Mouse (Mus musculus) embryonic facial prominence, embryonic 13.5 days (tissue): ENCODE measurements around the gene Abcg4. TPM values are rescaled to one million over a fixed set of nuclear protein-coding genes. Genes with fewer than 3 reads are reported as not detected.

Experiments
- ATAC-seq: fragments of 200-750 bp; cut with Nextera tagmentation; 2 replicates; pipeline ENCODE4 v1.8.0; 2017; ENCODE audit warnings: low read depth; ENCODE audit not compliant: insufficient number of reproducible peaks, insufficient read depth, low FRiP score, low TSS enrichment
- H3K27ac ChIP-seq: fragments of 300-500 bp; sonication (generic); 2 replicates; pipeline ENCODE4 v1.5.1; 2015; ENCODE audit warnings: moderate library complexity, mild to moderate bottlenecking, inconsistent platforms
- H3K27me3 ChIP-seq: fragments of 300-500 bp; sonication (generic); 2 replicates; pipeline ENCODE4 v1.6.1; 2015; ENCODE audit warnings: mild to moderate bottlenecking, inconsistent platforms
- H3K36me3 ChIP-seq: fragments of 300-500 bp; sonication (generic); 2 replicates; pipeline ENCODE4 v1.6.1; 2015; ENCODE audit warnings: mild to moderate bottlenecking, inconsistent platforms
- H3K4me1 ChIP-seq: fragments of 300-500 bp; sonication (generic); 2 replicates; pipeline ENCODE4 v1.6.1; 2015; ENCODE audit warnings: inconsistent platforms
- H3K4me2 ChIP-seq: fragments of 300-500 bp; sonication (generic); 2 replicates; pipeline ENCODE4 v1.6.1; 2015; ENCODE audit warnings: moderate library complexity, mild to moderate bottlenecking, inconsistent platforms
- H3K4me3 ChIP-seq: fragments of 300-500 bp; sonication (generic); 2 replicates; pipeline ENCODE4 v1.5.1; 2015; ENCODE audit warnings: mild to moderate bottlenecking, inconsistent platforms
- H3K9ac ChIP-seq: fragments of 300-500 bp; sonication (generic); 2 replicates; pipeline ENCODE4 v1.6.1; 2015; ENCODE audit warnings: mild to moderate bottlenecking, inconsistent platforms
- H3K9me3 ChIP-seq: fragments of 300-500 bp; sonication (generic); 2 replicates; pipeline ENCODE4 v1.6.1; 2016; ENCODE audit warnings: inconsistent platforms
- WGBS: fragments of 180-500 bp; shearing (Covaris S2); methylation state at CpG from one replicate; pipeline ENCODE4 v1.1.7; 2015; ENCODE audit warnings: mixed read lengths; 5-methylcytosine and 5-hydroxymethylcytosine counted together
- polyA plus RNA-seq: library from polyadenylated mRNA; unstranded; fragments of >200 nt; fragmentation: Nextera tagmentation; extraction: Ambion mirVana; gene quantifications from 2 replicates; pipeline ENCODE4 v1.2.1, GENCODE M21; 2015

The Abcg4 gene
- polyA plus RNA-seq, 1 experiment from 2014 or later: 6.1 TPM

GRCm38 (mm10) chr9:44318826-44319095, 30.3 kb upstream of the Abcg4 start:
- peaks cover 31% of the 10 kb centered on the region for H3K36me3 ChIP-seq
- peaks cover 27% of the 10 kb centered on the region for H3K4me1 ChIP-seq
- peak overlapping the region; percentile 84 for H3K4me3 ChIP-seq
- peak overlapping the region; percentile 94 for H3K4me2 ChIP-seq
- no peak for ATAC-seq
- peak overlapping the region; percentile 88 for H3K9ac ChIP-seq
- H3K27me3 ChIP-seq: no peaks in the 10 kb centered on the region
- H3K27ac ChIP-seq: no peak overlapping the region
- WGBS: 23% methylated on average over 3 of the region's 3 CpGs
- no peaks in the 10 kb centered on the region for H3K9me3 ChIP-seq

DNA sequence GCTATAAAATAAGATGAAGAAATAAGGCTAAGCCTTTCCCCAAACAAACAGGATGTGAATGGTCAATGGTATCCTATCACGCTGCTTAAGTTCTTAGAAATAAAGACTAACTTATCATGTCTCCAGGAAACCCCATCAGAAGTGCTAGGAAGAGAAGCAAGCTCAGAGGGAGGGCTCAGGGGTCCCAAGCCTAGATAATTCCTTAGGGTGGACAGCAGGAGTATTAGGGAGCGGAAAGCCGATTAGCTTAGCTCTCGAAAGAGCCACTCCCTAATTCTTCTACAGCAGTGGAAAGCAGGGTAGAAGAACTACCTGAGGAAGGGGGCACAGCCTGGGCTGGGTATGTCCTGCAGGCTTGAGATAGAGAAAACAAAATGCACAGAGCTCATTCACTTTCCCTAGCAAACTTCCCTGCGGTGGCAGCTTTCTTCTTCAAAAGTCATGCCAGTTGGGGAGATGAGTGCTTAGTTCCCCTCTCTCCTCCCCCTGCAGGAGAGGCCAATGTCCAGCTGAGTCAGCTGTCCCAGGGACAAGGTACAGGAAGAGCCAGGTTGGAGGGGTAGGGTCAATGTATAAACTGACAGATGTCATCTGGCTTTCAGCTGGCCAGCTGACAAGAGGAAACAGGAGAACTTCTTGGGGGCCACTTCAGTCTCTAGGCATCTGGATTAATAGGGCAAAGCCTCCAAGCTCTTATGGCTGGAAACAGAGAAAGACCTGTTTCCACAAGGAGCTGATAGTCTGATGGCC, 29.8 kb upstream of the Abcg4 start:
- H3K27ac ChIP-seq: no peak overlapping the region
- no peak for ATAC-seq
- peak overlapping the region; percentile 88 for H3K9ac ChIP-seq
- WGBS: 66% methylated on average over 5 of the region's 5 CpGs
- H3K4me1 ChIP-seq: peaks cover 27% of the 10 kb centered on the region
- peak overlapping the region; percentile 94 for H3K4me2 ChIP-seq
- H3K27me3 ChIP-seq: no peaks in the 10 kb centered on the region
- H3K36me3 ChIP-seq: peaks cover 36% of the 10 kb centered on the region
- peak overlapping the region; percentile 84 for H3K4me3 ChIP-seq
- no peaks in the 10 kb centered on the region for H3K9me3 ChIP-seq

DNA sequence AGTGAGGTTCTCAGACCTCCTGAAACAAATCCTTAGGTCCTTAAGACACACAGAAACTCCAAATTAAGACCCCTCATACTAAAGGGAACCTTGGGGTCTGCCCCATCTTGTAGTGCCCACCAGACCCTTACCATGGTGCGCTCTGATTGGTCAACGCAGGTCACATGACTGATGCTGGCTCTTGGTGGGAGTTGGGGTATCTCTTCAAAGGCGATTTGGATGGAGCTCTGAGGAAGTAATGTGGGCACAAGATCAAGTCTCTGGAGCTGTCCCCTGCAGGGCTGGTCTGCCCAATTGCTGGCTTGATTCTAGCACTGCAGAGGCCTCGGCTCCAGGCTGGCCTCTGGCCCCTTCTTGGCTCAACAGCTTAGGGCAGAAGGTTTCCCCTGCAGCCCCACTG, 29.0 kb upstream of the Abcg4 start:
- no peak for ATAC-seq
- no peak overlapping the region for H3K27ac ChIP-seq

GRCm38 (mm10) chr9:44314910-44315309, 26.5 kb upstream of the Abcg4 start:
- 95% methylated on average over 18 of the region's 18 CpGs for WGBS
- H3K4me2 ChIP-seq: no peak overlapping the region
- H3K27me3 ChIP-seq: peaks cover 7% of the 10 kb centered on the region; the same call in 1 of the 2 replicates
- no peak for ATAC-seq
- no peaks in the 10 kb centered on the region for H3K9me3 ChIP-seq
- peaks cover 55% of the 10 kb centered on the region for H3K36me3 ChIP-seq
- H3K9ac ChIP-seq: no peak overlapping the region
- H3K27ac ChIP-seq: no peak overlapping the region
- H3K4me3 ChIP-seq: no peak overlapping the region
- H3K4me1 ChIP-seq: peaks cover 29% of the 10 kb centered on the region

More for the DNA sequence above, 29.0 kb upstream of the Abcg4 start:
- Histone ChIP-seq H3K9ac (no peak overlapping the region), H3K27me3 (no peaks in the 10 kb centered on the region), H3K36me3 (peaks cover 44% of the 10 kb centered on the region), H3K4me3 (no peak overlapping the region), H3K9me3 (no peaks in the 10 kb centered on the region), H3K4me1 (peaks cover 27% of the 10 kb centered on the region), H3K4me2 (0 out of 2 replicates have a peak overlapping the region, but pooled peaks have one; percentile 94)
- WGBS: 73% methylated on average over 4 of the region's 4 CpGs

GRCm38 (mm10) chr9:44314257-44314547, 25.8 kb upstream of the Abcg4 start:
- no peak overlapping the region for H3K27ac ChIP-seq
- ATAC-seq: no peak

DNA sequence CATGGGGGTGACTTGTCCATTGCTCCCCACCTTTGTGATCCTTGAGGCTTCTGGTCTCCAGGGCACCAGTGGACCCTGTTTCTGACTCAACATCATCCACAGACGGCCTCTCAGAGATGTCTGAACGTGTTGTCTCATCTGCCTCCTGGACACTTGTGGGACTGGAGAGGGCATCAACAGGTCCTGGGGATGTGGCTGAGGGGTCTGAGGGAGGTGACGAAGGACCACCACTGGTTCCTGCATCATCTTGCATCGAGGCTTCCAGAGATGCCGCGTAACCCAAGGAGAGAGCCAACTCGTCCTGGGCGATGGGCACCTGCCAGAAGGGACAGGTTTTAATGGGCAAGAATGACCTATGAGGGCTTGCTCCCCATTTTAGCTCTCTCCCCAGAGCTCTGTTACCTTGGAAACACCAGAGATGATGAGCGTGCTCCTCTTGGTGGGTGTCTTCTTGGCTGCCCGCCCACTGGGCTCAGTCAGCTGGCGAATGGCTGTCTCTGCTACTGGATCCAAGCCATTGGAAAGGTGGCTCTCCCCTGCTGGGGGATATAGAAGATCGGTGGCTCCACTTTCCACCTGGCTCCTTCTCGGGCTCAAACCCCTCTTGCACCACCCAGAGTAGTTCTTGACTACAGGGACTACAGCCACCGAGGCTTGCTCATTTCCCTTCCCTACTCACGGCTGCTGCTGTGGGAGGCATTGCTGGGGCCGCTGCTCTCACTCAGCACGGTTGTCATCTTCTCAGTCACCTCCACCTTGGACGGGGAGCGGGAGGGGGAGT, 25.3 kb upstream of the Abcg4 start:
- Histone ChIP-seq H3K4me2 (no peak overlapping the region), H3K9ac (no peak overlapping the region), H3K4me1 (peaks cover 21% of the 10 kb centered on the region), H3K9me3 (no peaks in the 10 kb centered on the region), H3K36me3 (peaks cover 55% of the 10 kb centered on the region), H3K4me3 (no peak overlapping the region), H3K27ac (no peak overlapping the region), H3K27me3 (peaks cover 7% of the 10 kb centered on the region; the same call in 1 of the 2 replicates)
- 84% methylated on average over 19 of the region's 19 CpGs for WGBS
- no peak for ATAC-seq

More at GRCm38 (mm10) chr9:44314257-44314547, 25.8 kb upstream of the Abcg4 start:
- Histone ChIP-seq H3K9ac (no peak overlapping the region), H3K36me3 (peaks cover 55% of the 10 kb centered on the region), H3K27me3 (peaks cover 7% of the 10 kb centered on the region; the same call in 1 of the 2 replicates), H3K4me3 (no peak overlapping the region), H3K4me2 (no peak overlapping the region), H3K9me3 (no peaks in the 10 kb centered on the region), H3K4me1 (peaks cover 26% of the 10 kb centered on the region)
- WGBS: 79% methylated on average over 4 of the region's 4 CpGs

- H3K9ac ChIP-seq: peak overlapping the region; percentile 61
- no peak overlapping the region; the same call in 1 of the 2 replicates for H3K27ac ChIP-seq
- peaks cover 7% of the 10 kb centered on the region; the same call in 1 of the 2 replicates for H3K27me3 ChIP-seq
- 14% methylated on average over 27 of the region's 27 CpGs for WGBS
- ATAC-seq: no peak
- H3K4me3 ChIP-seq: no peak overlapping the region
- H3K36me3 ChIP-seq: peaks cover 50% of the 10 kb centered on the region
- H3K4me2 ChIP-seq: peak overlapping the region; percentile 31
- H3K4me1 ChIP-seq: peaks cover 9% of the 10 kb centered on the region; the same call in 1 of the 2 replicates
- no peaks in the 10 kb centered on the region for H3K9me3 ChIP-seq
Measured at GRCm38 (mm10) chr9:44311136-44312134, 23.0 kb upstream of the Abcg4 start.

GRCm38 (mm10) chr9:44310750-44311135, 22.3 kb upstream of the Abcg4 start:
- no peak overlapping the region; the same call in 1 of the 2 replicates for H3K27ac ChIP-seq
- no peak for ATAC-seq

GRCm38 (mm10) chr9:44309756-44310155, 21.3 kb upstream of the Abcg4 start:
- ATAC-seq: no peak
- WGBS: 49% methylated on average over 3 of the region's 3 CpGs
- Histone ChIP-seq H3K27me3 (peaks cover 7% of the 10 kb centered on the region; the same call in 1 of the 2 replicates), H3K9me3 (no peaks in the 10 kb centered on the region), H3K9ac (no peak overlapping the region), H3K36me3 (peaks cover 33% of the 10 kb centered on the region), H3K4me3 (no peak overlapping the region), H3K4me2 (no peak overlapping the region), H3K4me1 (peaks cover 11% of the 10 kb centered on the region), H3K27ac (no peak overlapping the region)

More at GRCm38 (mm10) chr9:44310750-44311135, 22.3 kb upstream of the Abcg4 start:
- H3K36me3 ChIP-seq: peaks cover 43% of the 10 kb centered on the region
- WGBS: 30% methylated on average over 10 of the region's 10 CpGs
- H3K27me3 ChIP-seq: peaks cover 7% of the 10 kb centered on the region; the same call in 1 of the 2 replicates
- no peaks in the 10 kb centered on the region for H3K9me3 ChIP-seq
- peaks cover 9% of the 10 kb centered on the region; the same call in 1 of the 2 replicates for H3K4me1 ChIP-seq
- H3K9ac ChIP-seq: peak overlapping the region; percentile 61; the same call in 1 of the 2 replicates
- peak overlapping the region; percentile 31 for H3K4me2 ChIP-seq
- no peak overlapping the region for H3K4me3 ChIP-seq

DNA sequence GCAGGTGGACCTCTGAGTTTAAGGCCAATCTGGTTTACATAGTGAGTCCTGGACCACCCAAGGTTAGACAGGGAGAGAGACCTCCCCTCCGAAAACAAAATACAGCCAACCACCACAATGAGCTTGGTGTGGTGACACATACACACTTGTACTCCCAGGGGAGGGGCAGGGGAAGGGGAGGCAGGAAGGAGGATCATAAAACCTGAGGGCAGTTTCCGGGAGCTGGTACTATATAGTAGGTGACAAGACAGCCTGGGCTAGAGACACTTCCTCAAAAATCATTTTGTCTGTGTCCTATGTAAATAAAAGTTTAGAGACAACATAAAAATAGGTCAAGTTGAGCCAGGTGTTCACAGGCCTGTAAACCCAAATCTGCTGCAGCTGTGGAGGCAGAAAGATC, 18.8 kb upstream of the Abcg4 start:
- peaks cover 19% of the 10 kb centered on the region for H3K36me3 ChIP-seq
- ATAC-seq: no peak
- H3K4me2 ChIP-seq: no peak overlapping the region
- peaks cover 7% of the 10 kb centered on the region; the same call in 1 of the 2 replicates for H3K27me3 ChIP-seq
- whole genome bisulfite sequencing: 89% methylated on average over 2 of the region's 2 CpGs
- no peak overlapping the region for H3K4me3 ChIP-seq
- H3K9ac ChIP-seq: no peak overlapping the region
- H3K9me3 ChIP-seq: no peaks in the 10 kb centered on the region
- H3K4me1 ChIP-seq: peaks cover 23% of the 10 kb centered on the region
- H3K27ac ChIP-seq: no peak overlapping the region

DNA sequence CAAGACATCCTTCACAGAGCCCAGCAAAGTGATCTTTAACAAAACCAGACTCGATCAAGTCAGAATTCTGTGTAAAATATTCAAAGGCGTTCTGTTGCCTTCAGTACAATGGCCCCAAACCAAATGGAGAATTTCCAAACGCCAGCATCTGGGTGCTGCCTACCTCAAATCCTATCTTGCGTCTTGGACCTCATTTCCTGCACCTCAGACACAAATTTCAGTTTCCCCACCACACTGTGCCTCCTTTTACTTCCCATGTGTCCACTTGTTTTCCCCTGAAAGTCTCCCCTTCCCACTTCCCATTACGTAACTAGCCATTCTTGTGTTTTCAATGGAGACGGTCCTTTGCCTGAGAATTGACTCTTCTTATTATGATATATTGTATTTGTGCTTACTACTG, 18.1 kb upstream of the Abcg4 start:
- WGBS: 88% methylated on average over 6 of the region's 6 CpGs
- no peak for ATAC-seq
- Histone ChIP-seq H3K36me3 (peaks cover 26% of the 10 kb centered on the region), H3K27me3 (peaks cover 7% of the 10 kb centered on the region; the same call in 1 of the 2 replicates), H3K9me3 (no peaks in the 10 kb centered on the region), H3K27ac (no peak overlapping the region), H3K4me2 (no peak overlapping the region), H3K4me3 (no peak overlapping the region), H3K4me1 (peaks cover 21% of the 10 kb centered on the region), H3K9ac (no peak overlapping the region)
